In genomic region chr4:118015636-118016035, GRCm38 (mm10) we compare ENCODE assay signal across 10 mouse cellular contexts.
DNase-seq lines count a peak whose midpoint lies in the region; ATAC-seq and TF ChIP-seq lines count a peak whose summit lies in the region.
"Had no signal": no experiment of that assay in that cellular context is flagged by ENCODE, and none has a peak within 500 bp of the region (broad histone marks: within the 10 kb centered on the region; RNA-seq: fewer than 3 reads in every experiment).

No protein-coding gene starts in this region.

- no peak overlapping the region for H3K27ac ChIP-seq in heart, embryonic 15.5 days
- no peak overlapping the region for H3K27ac ChIP-seq in intestine, postnatal 0 days (ENCODE audit: low read depth, low read length)
- H3K27ac ChIP-seq: heart, embryonic 13.5 days had no signal

- H3K4me3 ChIP-seq in heart, embryonic 15.5 days, result no peak overlapping the region
- no peak overlapping the region for H3K4me3 ChIP-seq in C2C12 (ENCODE audit: insufficient read depth, poor library complexity, severe bottlenecking)
- no peak overlapping the region for H3K4me3 ChIP-seq in intestine, postnatal 0 days (ENCODE audit: low read depth, low read length)
- H3K4me3 ChIP-seq: heart, embryonic 13.5 days had no signal

- H3K27me3 ChIP-seq in heart, embryonic 15.5 days, result no peaks in the 10 kb centered on the region
- no peaks in the 10 kb centered on the region for H3K27me3 ChIP-seq in C2C12 (ENCODE audit: control insufficient read depth, insufficient read depth, insufficient read length)
- H3K27me3 ChIP-seq in intestine, postnatal 0 days (replicated peaks; ENCODE audit: control insufficient read depth, insufficient read depth, low read length), result no peaks in the 10 kb centered on the region
- H3K27me3 ChIP-seq: heart, embryonic 13.5 days had no signal

- no peaks in the 10 kb centered on the region for H3K79me3 ChIP-seq in C2C12 (ENCODE audit: low read depth)

- 0 out of 2 replicates have a peak, but pooled peaks have one; percentile 12 for ATAC-seq in heart, embryonic 15.5 days (replicated peaks; ENCODE audit: insufficient number of reproducible peaks, insufficient read depth, low FRiP score, low read depth)
- ATAC-seq in intestine, postnatal 0 days, result peak; percentile 49; the same call in 1 of the 2 replicates
- no peak for ATAC-seq in erythroid progenitor cell, adult 5-6 weeks (replicated peaks; ENCODE audit: low FRiP score, poor library complexity, severe bottlenecking)

- WGBS in heart, embryonic 15.5 days, result 45% methylated on average over 6 of the region's 6 CpGs
- WGBS in intestine, postnatal 0 days, result 52% methylated on average over 6 of the region's 6 CpGs

- H3K4me2 ChIP-seq in heart, embryonic 15.5 days, result no peak overlapping the region
- H3K4me2 ChIP-seq in intestine, postnatal 0 days (replicated peaks; ENCODE audit: low read depth), result no peak overlapping the region
- H3K4me2 ChIP-seq: heart, embryonic 13.5 days had no signal

- peak overlapping the region; percentile 22 for H3ac ChIP-seq in C2C12 (ENCODE audit: control insufficient read depth, insufficient read length, low read depth)

- TF ChIP-seq CTCF in C2C12 (IDR thresholded peaks at IDR 0.05; ENCODE audit: control insufficient read depth, insufficient read depth, insufficient read length), result no peak
- TF ChIP-seq CTCF in intestine, postnatal 0 days (IDR thresholded peaks at IDR 0.05; ENCODE audit: low read depth), result no peak

- no peak for DNase-seq in heart, postnatal 10 days
- DNase-seq in adrenal gland, postnatal 36 days, result peak; percentile 45 to 56
- no peak for DNase-seq in heart, postnatal 14 days
- DNase-seq in left cerebral cortex, adult 8-10 months (ENCODE audit: low spot score in 2 of 2), result no peak
- DNase-seq: thymus, adult 18-20 months had no signal

- intact Hi-C loops in heart, postnatal 10 days (cut with DNase I), result no loop called here
- intact Hi-C loops in heart, postnatal 14 days (cut with DNase I), result no loop called here

- H3K36me3 ChIP-seq in heart, embryonic 15.5 days, result no peaks in the 10 kb centered on the region
- peaks cover 4% of the 10 kb centered on the region for H3K36me3 ChIP-seq in C2C12 (ENCODE audit: control insufficient read depth, insufficient read depth)
- H3K36me3 ChIP-seq in intestine, postnatal 0 days (ENCODE audit: control insufficient read depth, insufficient read depth), result peaks cover 16% of the 10 kb centered on the region

- H3K9me3 ChIP-seq in heart, embryonic 15.5 days (replicated peaks), result no peaks in the 10 kb centered on the region
- H3K9me3 ChIP-seq in intestine, postnatal 0 days (ENCODE audit: control insufficient read depth), result no peaks in the 10 kb centered on the region
- H3K9me3 ChIP-seq: heart, embryonic 13.5 days had no signal

- H3K79me2 ChIP-seq in C2C12 (ENCODE audit: control insufficient read depth, insufficient read depth), result no peaks in the 10 kb centered on the region

- H3K9ac ChIP-seq in heart, embryonic 15.5 days, result no peak overlapping the region
- no peak overlapping the region for H3K9ac ChIP-seq in intestine, postnatal 0 days (ENCODE audit: low read depth, low read length)
- H3K9ac ChIP-seq: heart, embryonic 13.5 days had no signal

- H3K4me1 ChIP-seq in heart, embryonic 15.5 days (replicated peaks), result peaks cover 19% of the 10 kb centered on the region
- H3K4me1 ChIP-seq in intestine, postnatal 0 days (replicated peaks; ENCODE audit: control insufficient read depth, insufficient read depth, low read length), result no peaks in the 10 kb centered on the region

TF ChIP-seq in C2C12, 6 proteins besides CTCF, POLR2A, EP300 and RAD21:
- TF ChIP-seq MYOG (IDR thresholded peaks at IDR 0.05; ENCODE audit: control insufficient read depth, extremely low read depth, insufficient read length) (no peak), MAX (IDR thresholded peaks at IDR 0.05) (no peak), MYOD1 (IDR thresholded peaks at IDR 0.05; ENCODE audit: control insufficient read depth, insufficient read length, low read depth) (peak; percentile 70), FOSL1 (IDR thresholded peaks at IDR 0.05; ENCODE audit: insufficient read depth, low read length, poor library complexity, severe bottlenecking) (no peak), USF1 (IDR thresholded peaks at IDR 0.05; ENCODE audit: low read depth) (no peak), CEBPB (IDR thresholded peaks at IDR 0.05; ENCODE audit: low read depth) (peak; percentile 10)
TF ChIP-seq in C2C12: peak in this region for 2.

Comparison
In these comparisons a context has a peak if more than half of its experiments do, and no peak if none do; other contexts are left out.
1. DNase-seq: peak in adrenal gland, postnatal 36 days (2 of 2); none in heart, postnatal 10 days (0 of 2), heart, postnatal 14 days (0 of 2) and left cerebral cortex, adult 8-10 months (0 of 2).